Mouse (Mus musculus) midbrain, embryonic 16.5 days (tissue): ENCODE measurements around the gene Rbp4. TPM values are rescaled to one million over a fixed set of nuclear protein-coding genes. Genes with fewer than 3 reads are reported as not detected.

Experiments used
- ATAC-seq: fragments of 200-750 bp; cut with Nextera tagmentation; 2 replicates; pipeline ENCODE4 v1.8.0; 2017; ENCODE audit warnings: moderate TSS enrichment
- H3K27ac ChIP-seq: fragments of 300-500 bp; sonication (generic); 2 replicates; pipeline ENCODE4 v1.5.1; 2014; ENCODE audit warnings: mild to moderate bottlenecking, low read length, mixed read lengths
- H3K27me3 ChIP-seq: fragments of 300-500 bp; sonication (generic); 2 replicates; pipeline ENCODE4 v1.6.1; 2014; ENCODE audit warnings: low read depth, low read length, mixed read lengths; ENCODE audit not compliant: control insufficient read depth, insufficient read depth
- H3K36me3 ChIP-seq: fragments of 300-500 bp; sonication (generic); 2 replicates; pipeline ENCODE4 v1.6.1; 2014; ENCODE audit warnings: mild to moderate bottlenecking, low read length, moderate library complexity, mixed read lengths; ENCODE audit not compliant: control insufficient read depth, insufficient read depth
- H3K4me1 ChIP-seq: fragments of 300-500 bp; sonication (generic); 2 replicates; pipeline ENCODE4 v1.6.1; 2014; ENCODE audit warnings: mild to moderate bottlenecking, low read length, mixed read lengths; ENCODE audit not compliant: control insufficient read depth, insufficient read depth
- H3K4me2 ChIP-seq: fragments of 300-500 bp; sonication (generic); 2 replicates; pipeline ENCODE4 v1.6.1; 2014; ENCODE audit warnings: mild to moderate bottlenecking, low read length, mixed read lengths
- H3K4me3 ChIP-seq: fragments of 300-500 bp; sonication (generic); 2 replicates; pipeline ENCODE4 v1.5.1; 2014; ENCODE audit warnings: low read depth, mild to moderate bottlenecking, low read length, moderate library complexity, mixed read lengths
- H3K9ac ChIP-seq: fragments of 300-500 bp; sonication (generic); 2 replicates; pipeline ENCODE4 v1.6.1; 2014; ENCODE audit warnings: low read depth, low read length, mixed read lengths
- H3K9me3 ChIP-seq: fragments of 300-500 bp; sonication (generic); replicated peaks from 2 replicates; pipeline ENCODE4 v1.6.1; 2014; ENCODE audit warnings: mild to moderate bottlenecking, low read length, mixed read lengths; ENCODE audit not compliant: control insufficient read depth, poor library complexity, severe bottlenecking
- WGBS: fragments of 180-500 bp; shearing (Covaris S2); extraction: QIAGEN DNeasy Blood & Tissue Kit; methylation state at CpG from one replicate; pipeline ENCODE4 v1.1.7; 2014; 5-methylcytosine and 5-hydroxymethylcytosine counted together
- polyA plus RNA-seq: library from polyadenylated mRNA; unstranded; fragments of >200 nt; fragmentation: Nextera tagmentation; extraction: Ambion mirVana; gene quantifications from 2 replicates; pipeline ENCODE4 v1.2.1, GENCODE M21; 2015

Gene Rbp4
- polyA plus RNA-seq, 1 experiment from 2014 or later, result 4.7 TPM

- peak within 1 kb of the TSS; percentile 54 for H3K9ac ChIP-seq
- peak; percentile 75 for ATAC-seq
These were observed 28.0 kb downstream of the Rbp4 start, which contains the start of gene Ffar4 for GRCm38 (mm10) chr19:38096858-38097758. Gene Ffar4 (plus strand): TSS chr19:38097071.

GRCm38 (mm10) chr19:38096231-38096630, 28.9 kb downstream of the Rbp4 start:
- Histone ChIP-seq H3K4me1 (peaks cover 7% of the 10 kb centered on the region), H3K9me3 (no peaks in the 10 kb centered on the region), H3K27me3 (peaks cover 34% of the 10 kb centered on the region), H3K9ac (no peak overlapping the region), H3K4me3 (no peak overlapping the region), H3K27ac (no peak overlapping the region), H3K36me3 (no peaks in the 10 kb centered on the region), H3K4me2 (no peak overlapping the region)
- 13% methylated on average over 4 of the region's 4 CpGs for WGBS
- ATAC-seq, result no peak

More at GRCm38 (mm10) chr19:38096858-38097758, 28.0 kb downstream of the Rbp4 start, which contains the start of gene Ffar4:
- no peaks in the 10 kb centered on the region for H3K36me3 ChIP-seq
- peak within 1 kb of the TSS; percentile 42 for H3K4me3 ChIP-seq
- peaks cover 34% of the 10 kb centered on the region for H3K27me3 ChIP-seq
- H3K9me3 ChIP-seq, result no peaks in the 10 kb centered on the region
- WGBS, result under 1% methylated on average over 77 of the region's 77 CpGs
- H3K4me2 ChIP-seq, result peak within 1 kb of the TSS; percentile 78
- no peak within 1 kb of the TSS for H3K27ac ChIP-seq
- peaks cover 7% of the 10 kb centered on the region for H3K4me1 ChIP-seq

- H3K9me3 ChIP-seq, result no peaks in the 10 kb centered on the region
- H3K36me3 ChIP-seq, result no peaks in the 10 kb centered on the region
- H3K4me3 ChIP-seq, result no peak overlapping the region
- no peak overlapping the region for H3K9ac ChIP-seq
- peaks cover 9% of the 10 kb centered on the region for H3K27me3 ChIP-seq
- 45% methylated on average over 4 of the region's 4 CpGs for WGBS
- no peak overlapping the region for H3K27ac ChIP-seq
- H3K4me2 ChIP-seq, result no peak overlapping the region
- no peak for ATAC-seq
- no peaks in the 10 kb centered on the region for H3K4me1 ChIP-seq
These were observed 33.5 kb downstream of the Rbp4 start for GRCm38 (mm10) chr19:38091512-38091985.

GRCm38 (mm10) chr19:38089358-38089757, 35.7 kb downstream of the Rbp4 start:
- 82% methylated on average over 8 of the region's 8 CpGs for WGBS

GRCm38 (mm10) chr19:38086948-38087551, 38.0 kb downstream of the Rbp4 start:
- H3K9me3 ChIP-seq, result no peaks in the 10 kb centered on the region
- H3K27ac ChIP-seq, result no peak overlapping the region
- no peaks in the 10 kb centered on the region for H3K36me3 ChIP-seq
- 54% methylated on average over 11 of the region's 11 CpGs for WGBS
- no peaks in the 10 kb centered on the region for H3K4me1 ChIP-seq
- no peaks in the 10 kb centered on the region for H3K27me3 ChIP-seq
- no peak overlapping the region for H3K9ac ChIP-seq
- ATAC-seq, result peak; percentile 68; the same call in 1 of the 2 replicates
- no peak overlapping the region for H3K4me3 ChIP-seq
- no peak overlapping the region for H3K4me2 ChIP-seq

More at GRCm38 (mm10) chr19:38089358-38089757, 35.7 kb downstream of the Rbp4 start:
- Histone ChIP-seq H3K4me1 (no peaks in the 10 kb centered on the region), H3K9me3 (no peaks in the 10 kb centered on the region), H3K4me2 (no peak overlapping the region), H3K27ac (no peak overlapping the region), H3K9ac (no peak overlapping the region), H3K4me3 (no peak overlapping the region), H3K27me3 (no peaks in the 10 kb centered on the region), H3K36me3 (no peaks in the 10 kb centered on the region)
- no peak for ATAC-seq

- no peaks in the 10 kb centered on the region for H3K4me1 ChIP-seq
- H3K9me3 ChIP-seq, result no peaks in the 10 kb centered on the region
- no peak for ATAC-seq
- H3K9ac ChIP-seq, result no peak overlapping the region
- H3K4me3 ChIP-seq, result no peak overlapping the region
- H3K36me3 ChIP-seq, result no peaks in the 10 kb centered on the region
- no peak overlapping the region for H3K27ac ChIP-seq
- 88% methylated on average over 4 of the region's 4 CpGs for WGBS
- no peak overlapping the region for H3K4me2 ChIP-seq
- no peaks in the 10 kb centered on the region for H3K27me3 ChIP-seq
These were observed 39.2 kb downstream of the Rbp4 start for GRCm38 (mm10) chr19:38085841-38086240.

- ATAC-seq, result no peak
- H3K4me1 ChIP-seq, result no peaks in the 10 kb centered on the region
- H3K4me3 ChIP-seq, result no peak overlapping the region
- 80% methylated on average over 5 of the region's 5 CpGs for WGBS
- no peak overlapping the region for H3K9ac ChIP-seq
- H3K9me3 ChIP-seq, result no peaks in the 10 kb centered on the region
- no peaks in the 10 kb centered on the region for H3K27me3 ChIP-seq
- H3K27ac ChIP-seq, result no peak overlapping the region
- H3K4me2 ChIP-seq, result no peak overlapping the region
- H3K36me3 ChIP-seq, result no peaks in the 10 kb centered on the region
These were observed 42.1 kb downstream of the Rbp4 start for GRCm38 (mm10) chr19:38082931-38083525.

DNA sequence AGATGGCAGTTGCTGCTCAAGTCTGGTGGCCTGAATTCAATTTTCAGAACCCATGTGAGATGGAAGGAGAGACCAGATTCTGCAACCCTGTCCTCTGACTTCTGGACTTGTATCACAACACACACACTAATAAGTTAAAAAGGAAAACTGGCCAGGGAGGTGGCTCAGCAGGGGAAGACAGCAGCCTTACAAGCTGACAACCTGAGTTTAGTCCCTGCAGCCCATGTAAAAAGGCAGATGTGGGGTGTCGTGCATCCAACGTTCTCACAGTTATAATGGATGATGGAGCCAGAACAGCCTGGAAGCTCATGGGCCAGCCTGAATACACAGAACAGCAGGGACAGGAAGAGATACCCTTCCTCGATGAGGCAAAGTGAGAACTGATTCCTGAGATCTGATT, 43.7 kb downstream of the Rbp4 start:
- Histone ChIP-seq H3K4me3 (no peak overlapping the region), H3K9ac (no peak overlapping the region), H3K27me3 (no peaks in the 10 kb centered on the region), H3K27ac (no peak overlapping the region), H3K4me1 (no peaks in the 10 kb centered on the region), H3K9me3 (no peaks in the 10 kb centered on the region), H3K36me3 (no peaks in the 10 kb centered on the region), H3K4me2 (no peak overlapping the region)
- WGBS, result 67% methylated on average over 3 of the region's 3 CpGs
- ATAC-seq, result no peak
